Mouse (Mus musculus) hindlimb bud, embryonic 11.5 days (tissue): ENCODE data around the gene Rabl3.

ENCODE experiments used
- DNase-seq: peaks from one replicate; pipeline ENCODE4 v3.0.0-alpha.2; 2012; ENCODE audit warnings: low read depth, low spot score; ENCODE audit errors: extremely low spot score

The Rabl3 gene

GRCm38 (mm10) chr16:37540776-37541175, 1.1 kb downstream of the Rabl3 start:
- no peak for DNase-seq

- no peak for DNase-seq
Measured at GRCm38 (mm10) chr16:37546312-37546711, 6.6 kb downstream of the Rabl3 start.

GRCm38 (mm10) chr16:37550266-37550665, 10.6 kb downstream of the Rabl3 start:
- no peak for DNase-seq

- no peak for DNase-seq
Measured at GRCm38 (mm10) chr16:37550981-37551380, 11.3 kb downstream of the Rabl3 start.

DNA sequence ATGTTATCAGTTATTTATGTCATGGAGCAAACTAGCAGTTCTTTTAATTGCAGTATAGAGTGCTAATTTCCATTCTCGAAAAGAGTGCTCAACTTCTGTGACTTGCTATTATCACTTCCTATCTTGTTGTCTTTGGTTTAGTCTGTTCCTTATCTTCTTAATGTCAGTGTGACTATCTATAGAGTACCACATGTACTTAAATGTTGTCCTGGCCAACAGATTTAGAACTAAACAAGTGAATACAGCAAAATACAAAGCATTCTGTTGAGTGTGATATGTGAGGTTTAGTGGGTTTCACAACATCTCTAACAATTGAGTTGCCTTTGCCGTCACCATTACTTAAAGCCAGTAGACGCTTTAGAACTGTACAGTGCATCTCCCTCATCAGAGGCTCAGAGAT, 13.1 kb downstream of the Rabl3 start:
- no peak for DNase-seq

DNA sequence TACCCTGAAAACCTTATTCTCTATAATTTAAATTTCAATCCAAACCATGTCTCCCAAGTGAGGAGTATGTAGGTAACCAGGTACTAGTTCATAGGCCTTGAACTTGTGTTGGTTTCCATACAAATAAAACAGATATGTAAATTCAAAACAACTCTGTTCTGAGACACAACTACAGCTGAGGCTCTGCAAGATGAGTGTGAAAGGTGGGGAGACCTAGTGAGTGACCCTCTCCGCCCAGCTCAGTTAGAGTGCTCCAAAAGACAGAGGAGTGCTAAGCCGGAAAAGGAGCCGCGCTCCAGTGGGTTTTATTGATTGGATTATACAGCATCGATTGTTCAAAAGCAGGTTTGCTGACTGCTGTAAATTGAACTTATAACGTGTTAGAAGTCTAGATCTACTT, 22.7 kb downstream of the Rabl3 start:
- no peak for DNase-seq

DNA sequence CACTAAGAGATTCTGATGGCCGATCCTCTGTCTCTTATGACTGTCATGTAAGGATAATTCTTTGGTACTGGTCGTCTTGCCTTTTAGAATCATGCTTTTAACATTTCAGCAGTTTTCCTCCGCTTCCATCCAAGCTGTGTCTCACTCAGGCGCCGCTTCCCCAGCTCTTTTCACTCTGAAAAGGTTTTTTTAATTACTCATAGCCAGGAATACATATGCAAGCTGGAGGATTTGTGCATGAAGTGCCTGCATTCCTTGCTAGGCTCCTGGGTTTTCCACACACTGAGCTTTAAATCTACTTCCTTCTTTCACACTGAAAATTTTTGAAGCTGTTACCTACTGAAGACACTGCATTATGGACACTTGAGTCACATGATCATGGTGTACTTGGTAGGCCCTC, 23.3 kb downstream of the Rabl3 start:
- no peak for DNase-seq

DNA sequence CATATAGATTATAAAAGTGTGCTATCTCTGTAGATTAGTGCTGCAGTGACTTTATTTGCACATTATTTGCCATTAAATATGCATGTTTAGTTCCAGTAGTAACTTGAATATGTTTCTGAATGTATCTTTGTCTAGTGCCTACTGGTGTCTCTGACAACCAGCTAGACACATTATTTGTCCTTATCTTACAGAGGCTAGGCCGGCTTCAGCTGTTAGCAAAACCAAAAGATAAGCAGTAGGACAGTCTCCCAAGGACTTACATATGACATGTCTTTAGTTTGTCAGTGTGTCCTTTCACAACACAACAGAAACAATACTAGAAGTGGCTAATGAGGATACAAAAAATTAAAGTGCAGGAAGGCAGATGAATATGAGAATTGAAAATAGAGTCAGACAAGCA, 25.4 kb downstream of the Rabl3 start:
- DNase-seq, result no peak

DNA sequence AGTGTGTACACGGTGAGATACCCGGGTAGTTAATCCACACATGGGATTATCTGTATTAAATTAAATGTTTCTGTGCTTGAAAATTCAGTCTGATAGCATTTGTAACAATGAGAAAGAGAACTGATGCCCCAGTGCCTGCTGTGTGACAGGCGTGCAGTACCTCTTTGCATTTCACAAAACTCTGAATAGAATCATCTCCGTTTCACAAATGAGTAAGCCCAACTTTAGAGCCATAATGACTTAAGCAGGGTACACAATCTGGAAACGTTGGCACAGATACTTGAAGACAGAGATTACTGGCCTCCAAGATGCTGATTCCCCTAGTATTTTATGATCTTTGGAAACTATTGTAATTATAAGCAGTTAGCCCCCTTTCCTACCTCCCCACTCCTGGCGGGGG, 26.4 kb downstream of the Rabl3 start:
- no peak for DNase-seq

- DNase-seq, result no peak
Measured at GRCm38 (mm10) chr16:37567113-37568050, 27.7 kb downstream of the Rabl3 start.

- no peak for DNase-seq
Measured at GRCm38 (mm10) chr16:37571554-37571953, 31.9 kb downstream of the Rabl3 start.

DNA sequence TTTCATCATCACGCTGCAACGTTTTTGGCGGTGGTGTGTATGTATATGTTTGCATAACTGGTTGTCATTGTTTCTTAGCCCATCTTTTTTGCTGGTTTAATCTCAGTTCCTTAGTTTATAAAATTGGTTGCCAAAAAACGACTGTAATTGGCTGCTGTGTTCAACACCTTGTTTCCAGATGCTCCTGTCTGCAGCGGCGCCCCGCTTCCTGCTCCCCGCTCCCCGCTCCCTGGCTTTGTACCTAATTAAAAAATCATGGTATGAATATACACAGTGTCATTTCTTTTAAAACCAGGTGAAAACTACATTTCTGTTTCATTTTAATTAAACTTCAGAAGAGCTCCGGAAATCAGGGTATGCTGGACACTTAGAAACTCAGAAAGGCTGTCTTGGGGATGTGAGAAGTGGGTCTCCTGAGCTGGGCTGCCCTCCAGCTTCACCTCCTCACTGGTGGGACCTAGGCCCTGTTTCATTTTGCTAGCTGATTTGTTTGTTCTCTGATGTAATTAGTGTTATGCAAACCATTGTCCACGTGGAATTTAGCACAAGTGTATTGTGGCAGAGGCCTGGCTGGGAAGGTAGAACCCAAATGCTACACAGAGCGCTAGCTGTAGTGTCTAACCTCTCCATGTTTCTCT, 32.6 kb downstream of the Rabl3 start:
- no peak for DNase-seq

GRCm38 (mm10) chr16:37573061-37573460, 33.4 kb downstream of the Rabl3 start:
- no peak for DNase-seq

GRCm38 (mm10) chr16:37575325-37575724, 35.6 kb downstream of the Rabl3 start:
- no peak for DNase-seq

GRCm38 (mm10) chr16:37579591-37579990, 39.9 kb downstream of the Rabl3 start:
- no peak for DNase-seq

- DNase-seq, result no peak
Measured at GRCm38 (mm10) chr16:37579994-37580393, 40.3 kb downstream of the Rabl3 start, which contains the start of gene Hgd. Gene Hgd (plus strand): TSS chr16:37580153.

- DNase-seq, result no peak
Measured at GRCm38 (mm10) chr16:37580651-37581050, 41.0 kb downstream of the Rabl3 start.

DNA sequence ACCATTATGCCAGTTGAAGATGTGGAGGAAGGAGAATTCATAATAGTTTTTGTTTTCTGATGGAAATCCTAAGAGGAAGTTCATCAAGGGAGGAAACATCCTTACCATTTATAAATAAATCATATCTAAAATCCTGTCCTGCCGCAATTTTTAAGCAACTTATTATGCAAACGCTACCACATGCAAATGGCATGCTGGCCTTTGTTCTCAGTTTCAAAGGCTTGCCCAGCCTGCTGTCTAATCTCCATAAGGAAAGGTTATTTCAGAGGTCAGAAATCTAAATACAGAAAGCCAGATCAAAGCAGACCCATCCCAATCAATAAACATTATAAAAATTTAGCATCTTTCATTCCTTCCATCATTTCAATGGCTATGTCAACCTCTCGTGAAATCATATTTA, 42.2 kb downstream of the Rabl3 start:
- DNase-seq, result no peak

DNA sequence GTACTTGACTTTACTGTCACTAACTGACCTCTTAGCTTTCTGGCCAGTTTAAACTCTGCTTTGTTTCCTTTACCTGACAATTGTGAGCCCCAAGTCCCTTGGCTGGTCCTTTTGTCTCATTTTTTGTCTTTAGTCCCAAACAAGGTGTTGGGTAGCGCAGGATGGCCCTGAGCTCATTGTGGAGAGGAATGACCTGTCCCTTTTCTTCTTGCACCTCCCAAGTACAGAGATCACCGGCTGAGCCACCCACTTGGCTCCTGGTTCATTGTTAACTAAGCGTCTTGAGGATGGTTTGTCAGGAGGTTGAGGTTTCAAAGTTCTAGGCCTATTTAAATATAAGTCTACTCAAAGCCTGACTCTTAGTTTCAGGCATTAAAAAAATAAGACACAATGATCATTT, 43.6 kb downstream of the Rabl3 start:
- no peak for DNase-seq

DNA sequence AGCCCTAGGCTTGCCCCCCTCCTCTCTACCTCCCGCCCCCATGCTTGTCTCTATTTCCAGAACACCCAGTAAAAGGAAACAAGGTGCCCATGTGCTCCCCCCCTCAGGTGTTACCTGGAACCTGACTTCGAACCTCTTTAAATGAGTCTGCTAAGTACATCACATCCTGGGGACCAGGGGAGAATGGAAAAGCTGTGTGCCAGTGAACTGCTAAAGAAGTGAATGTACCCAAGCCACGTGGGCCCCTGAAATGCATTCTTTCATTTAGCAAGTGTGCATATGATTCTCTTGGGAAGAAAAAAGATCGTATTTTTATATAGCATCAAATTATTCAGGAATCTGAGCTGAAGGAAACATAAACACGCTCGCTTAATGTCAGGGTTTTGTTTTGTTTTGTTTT, 44.1 kb downstream of the Rabl3 start:
- no peak for DNase-seq

- no peak for DNase-seq
Measured at GRCm38 (mm10) chr16:37584218-37585035, 44.7 kb downstream of the Rabl3 start.
